Mouse (Mus musculus): ENCODE measurements around the gene Abca2.

- TF ChIP-seq GATA1 (IDR thresholded peaks at IDR 0.05; ENCODE audit: low read length) (no peak), TAL1 (IDR thresholded peaks at IDR 0.05; ENCODE audit: low read length) (no peak)
These were observed 19.6 kb upstream of the Abca2 start for GRCm38 (mm10) chr2:25408908-25409307.

Data from erythroblast, embryonic 14.5 days (primary cell).